Mouse (Mus musculus): ENCODE data around the gene Usp40.

GRCm38 (mm10) chr1:87908736-87909135, 99.6 kb downstream of the Usp40 start:
- no peak for TF ChIP-seq CTCF (IDR thresholded peaks at IDR 0.05; ENCODE audit: low read depth)
- no peak for TF ChIP-seq EP300 (IDR thresholded peaks at IDR 0.05; ENCODE audit: low read depth)

All from liver, embryonic 14.5 days (tissue).